Mouse (Mus musculus): ENCODE data around the gene Trappc2l. TPM values are rescaled to one million over a fixed set of nuclear protein-coding genes. Genes with fewer than 3 reads are reported as not detected.
"Not testable (repeated sequence)": the region's sequence is repeated elsewhere in the genome, so short reads cannot be mapped to it uniquely, and the experiment has no call there.

The Trappc2l gene
- polyA plus RNA-seq, 1 experiment from 2014 or later: 60.1 TPM

DNA sequence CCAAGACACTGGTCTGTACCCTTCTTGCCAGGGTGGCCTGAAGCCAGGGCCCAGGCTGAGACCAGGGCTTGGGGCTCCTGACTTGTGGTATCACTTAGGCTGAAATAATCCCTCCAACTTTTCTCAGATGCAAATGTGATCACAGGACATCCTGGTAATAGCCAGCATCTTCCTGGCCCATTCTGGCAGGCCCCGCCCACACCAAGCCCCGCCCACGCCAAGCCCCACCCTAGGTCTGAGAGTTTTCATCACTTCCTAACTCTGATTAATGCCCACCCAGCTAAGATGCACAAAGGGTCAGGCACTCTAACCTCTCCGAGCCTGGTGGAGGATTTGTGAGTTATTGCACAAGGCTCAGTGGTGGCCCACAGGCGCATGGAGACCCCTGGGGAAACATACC, 9.0 kb downstream of the Trappc2l start:
- H3K9me3 ChIP-seq (ENCODE audit: low read length): no peaks in the 10 kb centered on the region
- H3K9ac ChIP-seq (replicated peaks; ENCODE audit: low read length): no peak overlapping the region
- H3K27me3 ChIP-seq (ENCODE audit: insufficient read depth, low read length): no peaks in the 10 kb centered on the region
- H3K27ac ChIP-seq (ENCODE audit: low read length): no peak overlapping the region
- H3K4me2 ChIP-seq (replicated peaks; ENCODE audit: low read depth, low read length): no peak overlapping the region
- ATAC-seq (ENCODE audit: low FRiP score, low TSS enrichment): no peak
- WGBS: 23% methylated on average over 5 of the region's 5 CpGs
- no peaks in the 10 kb centered on the region for H3K36me3 ChIP-seq (ENCODE audit: insufficient read depth, low read length)
- H3K4me3 ChIP-seq (ENCODE audit: low read length): no peak overlapping the region
- H3K4me1 ChIP-seq (ENCODE audit: insufficient read depth, low read length): peaks cover 25% of the 10 kb centered on the region

DNA sequence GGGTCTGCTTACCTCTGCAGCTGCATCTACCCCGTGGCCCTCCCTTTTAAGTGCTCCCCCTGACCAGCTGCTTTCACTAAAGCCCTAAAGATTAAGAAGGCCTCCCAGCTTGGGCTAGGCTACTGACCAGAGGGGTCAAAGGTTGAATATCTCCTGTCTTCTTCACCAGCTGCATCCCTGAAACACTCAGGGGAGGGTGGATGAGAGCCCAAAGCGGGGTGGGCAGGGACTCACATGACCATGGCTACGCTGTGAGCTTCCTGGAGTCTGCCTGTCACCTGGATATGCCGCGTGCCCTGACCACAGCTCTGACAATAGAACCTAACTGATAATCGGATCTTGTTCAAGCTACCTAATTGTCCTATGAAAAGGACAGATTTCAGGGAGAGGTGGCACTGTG, 11.3 kb downstream of the Trappc2l start, which contains the start of gene Pabpn1l:
Pabpn1l (minus strand) TSS at position 13 of the 400 bp plus-strand sequence.
- no peaks in the 10 kb centered on the region for H3K36me3 ChIP-seq (ENCODE audit: insufficient read depth, low read length)
- H3K9me3 ChIP-seq (ENCODE audit: low read length): no peaks in the 10 kb centered on the region
- H3K9ac ChIP-seq (replicated peaks; ENCODE audit: low read length): no peak within 1 kb of the TSS
- no peak within 1 kb of the TSS for H3K4me3 ChIP-seq (ENCODE audit: low read length)
- no peak within 1 kb of the TSS for H3K4me2 ChIP-seq (replicated peaks; ENCODE audit: low read depth, low read length)
- 71% methylated on average over 6 of the region's 6 CpGs for WGBS
- H3K27me3 ChIP-seq (ENCODE audit: insufficient read depth, low read length): no peaks in the 10 kb centered on the region
- no peak within 1 kb of the TSS for H3K27ac ChIP-seq (ENCODE audit: low read length)
- ATAC-seq (ENCODE audit: low FRiP score, low TSS enrichment): no peak
- H3K4me1 ChIP-seq (ENCODE audit: insufficient read depth, low read length): peaks cover 25% of the 10 kb centered on the region

DNA sequence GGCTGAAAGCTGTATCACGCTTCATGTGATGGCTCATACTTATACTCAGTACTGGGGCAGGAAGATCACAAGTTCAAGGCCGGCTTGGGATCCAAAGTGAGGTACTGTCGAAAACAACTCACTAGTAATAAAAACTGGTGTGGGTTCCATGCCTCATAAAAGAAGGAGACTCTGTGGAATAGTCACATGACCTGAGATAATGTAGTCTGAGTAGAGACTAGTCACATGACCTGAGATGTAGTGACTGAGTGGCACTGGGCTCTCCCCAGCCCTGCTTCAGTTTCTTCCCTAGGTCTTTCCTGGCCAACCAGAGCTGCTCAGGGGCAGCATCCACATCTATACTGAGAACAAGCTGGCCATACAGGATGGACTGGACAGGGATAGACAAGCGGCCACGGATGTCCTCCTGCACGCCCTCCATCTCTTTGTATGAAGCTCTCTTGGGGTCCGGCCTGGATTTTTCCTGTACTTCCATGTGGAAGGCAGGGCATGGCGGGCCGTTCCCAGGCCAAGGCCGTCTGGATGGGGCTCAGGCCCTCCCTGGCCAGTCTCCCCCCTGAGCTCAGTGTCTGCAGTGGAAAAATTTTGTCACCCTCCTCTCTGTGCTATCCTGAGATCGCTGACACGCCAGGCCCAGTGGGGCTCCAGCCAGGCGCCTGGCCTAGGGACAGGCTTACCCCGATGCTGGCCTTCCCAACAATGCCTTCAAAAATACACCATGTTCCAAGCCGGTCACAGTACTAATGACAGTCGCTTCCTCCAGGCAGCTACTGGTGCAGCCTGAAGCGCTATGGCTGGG, 12.6 kb downstream of the Trappc2l start:
- Histone ChIP-seq H3K9me3 (ENCODE audit: low read length) (no peaks in the 10 kb centered on the region), H3K36me3 (ENCODE audit: insufficient read depth, low read length) (no peaks in the 10 kb centered on the region), H3K27ac (ENCODE audit: low read length) (no peak overlapping the region), H3K4me2 (replicated peaks; ENCODE audit: low read depth, low read length) (no peak overlapping the region), H3K4me1 (ENCODE audit: insufficient read depth, low read length) (peaks cover 20% of the 10 kb centered on the region), H3K27me3 (ENCODE audit: insufficient read depth, low read length) (no peaks in the 10 kb centered on the region), H3K4me3 (ENCODE audit: low read length) (no peak overlapping the region), H3K9ac (replicated peaks; ENCODE audit: low read length) (no peak overlapping the region)
- ATAC-seq (ENCODE audit: low FRiP score, low TSS enrichment): no peak
- 93% methylated on average over 17 of the region's 17 CpGs for WGBS

DNA sequence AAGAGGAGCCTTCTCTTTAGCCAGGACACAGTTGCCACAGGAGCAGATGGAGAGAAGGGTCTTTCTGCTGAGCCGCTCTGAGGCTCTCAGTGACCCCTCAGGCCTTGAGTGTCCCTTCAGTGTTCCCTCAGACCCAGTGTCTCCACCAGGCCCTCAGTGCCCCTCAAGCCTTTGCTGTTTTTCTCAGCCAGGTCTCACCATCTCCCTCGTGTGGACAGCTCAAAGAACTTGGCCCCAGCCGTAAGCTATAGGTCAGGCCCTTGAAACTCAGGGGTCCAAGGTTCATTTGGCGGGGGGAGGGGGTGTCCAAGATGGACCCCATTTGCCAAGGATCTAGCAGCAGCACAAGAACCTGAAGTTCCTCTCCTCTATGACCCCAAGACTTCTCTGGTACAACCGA, 13.2 kb downstream of the Trappc2l start:
- Histone ChIP-seq H3K9me3 (ENCODE audit: low read length) (no peaks in the 10 kb centered on the region), H3K36me3 (ENCODE audit: insufficient read depth, low read length) (no peaks in the 10 kb centered on the region), H3K4me1 (ENCODE audit: insufficient read depth, low read length) (peaks cover 20% of the 10 kb centered on the region), H3K27ac (ENCODE audit: low read length) (no peak overlapping the region), H3K9ac (replicated peaks; ENCODE audit: low read length) (no peak overlapping the region), H3K27me3 (ENCODE audit: insufficient read depth, low read length) (no peaks in the 10 kb centered on the region), H3K4me2 (replicated peaks; ENCODE audit: low read depth, low read length) (no peak overlapping the region), H3K4me3 (ENCODE audit: low read length) (no peak overlapping the region)
- WGBS: 66% methylated on average over 5 of the region's 5 CpGs
- ATAC-seq (ENCODE audit: low FRiP score, low TSS enrichment): no peak

DNA sequence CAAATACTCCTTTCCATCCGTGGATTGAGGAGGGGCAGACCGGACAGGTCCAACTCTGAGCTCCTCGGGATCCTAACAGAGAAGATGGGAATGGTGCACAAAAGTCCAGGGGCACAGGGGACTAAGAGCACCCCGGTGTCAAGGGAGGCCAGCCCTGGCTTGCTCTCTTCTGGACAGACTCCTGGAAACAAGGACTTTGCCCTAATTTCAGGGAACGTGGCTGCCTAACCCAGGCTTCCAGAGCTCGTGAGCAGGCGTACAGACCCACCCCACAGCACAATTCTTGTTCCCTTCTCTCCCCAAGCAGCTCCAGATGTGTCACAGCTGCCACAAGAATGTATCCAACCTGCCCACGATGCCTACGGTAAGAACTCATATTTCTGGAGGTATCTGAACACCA, 14.4 kb downstream of the Trappc2l start:
- Histone ChIP-seq H3K4me1 (ENCODE audit: insufficient read depth, low read length) (peaks cover 13% of the 10 kb centered on the region), H3K4me3 (ENCODE audit: low read length) (no peak overlapping the region), H3K4me2 (replicated peaks; ENCODE audit: low read depth, low read length) (no peak overlapping the region), H3K36me3 (ENCODE audit: insufficient read depth, low read length) (no peaks in the 10 kb centered on the region), H3K9ac (replicated peaks; ENCODE audit: low read length) (no peak overlapping the region), H3K27ac (ENCODE audit: low read length) (no peak overlapping the region), H3K9me3 (ENCODE audit: low read length) (no peaks in the 10 kb centered on the region), H3K27me3 (ENCODE audit: insufficient read depth, low read length) (no peaks in the 10 kb centered on the region)
- WGBS: 80% methylated on average over 9 of the region's 9 CpGs
- ATAC-seq (ENCODE audit: low FRiP score, low TSS enrichment): no peak

DNA sequence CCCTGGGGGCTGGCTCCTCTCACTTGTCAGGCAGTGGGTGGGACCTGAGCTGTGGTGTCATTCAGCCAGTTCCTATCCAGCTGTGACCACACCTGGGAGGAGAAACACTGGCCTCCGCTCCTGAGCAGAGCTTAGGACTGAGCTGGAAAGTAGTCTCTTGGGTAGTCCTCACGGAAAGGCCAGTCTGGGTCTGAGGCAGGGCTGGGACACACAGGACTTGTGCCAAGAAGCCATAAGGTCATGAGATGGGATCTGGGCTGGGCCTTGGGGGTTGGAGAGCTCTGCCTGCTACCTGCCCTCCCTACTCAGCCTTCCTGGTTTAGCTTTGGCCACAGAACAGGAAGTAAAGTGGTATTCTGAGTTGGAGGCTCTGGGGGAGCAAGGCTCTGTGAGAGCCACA, 15.5 kb downstream of the Trappc2l start:
- 78% methylated on average over 2 of the region's 2 CpGs for WGBS
- Histone ChIP-seq H3K4me3 (ENCODE audit: low read length) (no peak overlapping the region), H3K27ac (ENCODE audit: low read length) (no peak overlapping the region), H3K9me3 (ENCODE audit: low read length) (no peaks in the 10 kb centered on the region), H3K36me3 (ENCODE audit: insufficient read depth, low read length) (no peaks in the 10 kb centered on the region), H3K9ac (replicated peaks; ENCODE audit: low read length) (no peak overlapping the region), H3K4me2 (replicated peaks; ENCODE audit: low read depth, low read length) (no peak overlapping the region), H3K4me1 (ENCODE audit: insufficient read depth, low read length) (peaks cover 5% of the 10 kb centered on the region; the same call in 1 of the 2 replicates), H3K27me3 (ENCODE audit: insufficient read depth, low read length) (no peaks in the 10 kb centered on the region)
- no peak for ATAC-seq (ENCODE audit: low FRiP score, low TSS enrichment)

DNA sequence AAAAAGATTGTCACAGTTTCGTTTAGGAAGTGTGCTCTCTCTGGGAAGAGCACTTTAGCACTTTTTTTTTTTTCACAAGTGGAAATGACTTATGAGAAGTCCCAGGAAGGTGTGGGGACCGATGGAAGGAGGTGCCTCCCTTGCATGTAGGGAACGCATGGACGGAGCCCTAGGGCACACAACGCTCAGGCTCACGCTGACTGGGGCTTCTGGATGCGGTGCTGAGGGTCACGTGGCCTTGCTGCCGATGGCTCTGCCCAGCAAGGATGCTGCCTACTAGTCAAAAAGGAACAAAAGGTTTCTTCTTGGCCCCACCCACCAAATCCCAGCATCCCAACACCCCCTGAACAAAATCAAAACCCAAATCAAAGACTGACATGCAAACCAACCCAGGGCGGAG, 17.9 kb downstream of the Trappc2l start:
- Histone ChIP-seq H3K36me3 (ENCODE audit: insufficient read depth, low read length) (0 out of 2 replicates have a peak, but pooled peaks cover 3% of the 10 kb centered on the region), H3K27me3 (ENCODE audit: insufficient read depth, low read length) (no peaks in the 10 kb centered on the region), H3K9me3 (ENCODE audit: low read length) (no peaks in the 10 kb centered on the region), H3K4me2 (replicated peaks; ENCODE audit: low read depth, low read length) (no peak overlapping the region), H3K4me1 (ENCODE audit: insufficient read depth, low read length) (peaks cover 5% of the 10 kb centered on the region; the same call in 1 of the 2 replicates), H3K4me3 (ENCODE audit: low read length) (no peak overlapping the region), H3K27ac (ENCODE audit: low read length) (no peak overlapping the region), H3K9ac (replicated peaks; ENCODE audit: low read length) (no peak overlapping the region)
- ATAC-seq (ENCODE audit: low FRiP score, low TSS enrichment): no peak
- 37% methylated on average over 10 of the region's 10 CpGs for WGBS

DNA sequence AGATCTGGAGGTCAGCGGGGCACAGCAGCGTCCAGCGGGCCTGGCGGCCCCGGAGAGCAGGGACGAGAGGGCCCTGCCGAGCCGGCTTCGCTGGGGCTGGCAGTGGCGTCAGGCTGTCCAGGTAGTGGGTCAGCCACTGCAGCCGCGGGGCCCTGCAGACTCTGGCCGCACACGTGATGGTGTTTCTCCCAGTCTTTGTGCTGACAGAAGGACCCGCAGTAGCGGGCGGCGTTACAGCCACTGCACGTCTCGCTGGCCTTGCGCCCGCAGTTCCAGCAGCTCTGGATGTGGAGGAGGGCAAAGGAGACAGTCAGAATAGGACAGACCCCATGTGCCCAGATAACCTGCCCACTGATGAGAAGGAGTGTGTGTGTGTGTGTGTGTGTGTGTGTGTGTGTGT, 19.3 kb downstream of the Trappc2l start:
- H3K4me3 ChIP-seq (ENCODE audit: low read length): no peak overlapping the region; the same call in 1 of the 2 replicates
- H3K27me3 ChIP-seq (ENCODE audit: insufficient read depth, low read length): no peaks in the 10 kb centered on the region
- H3K36me3 ChIP-seq (ENCODE audit: insufficient read depth, low read length): 0 out of 2 replicates have a peak, but pooled peaks cover 3% of the 10 kb centered on the region
- peaks cover 11% of the 10 kb centered on the region for H3K4me1 ChIP-seq (ENCODE audit: insufficient read depth, low read length)
- H3K27ac ChIP-seq (ENCODE audit: low read length): no peak overlapping the region
- no peak overlapping the region; the same call in 1 of the 2 replicates for H3K9ac ChIP-seq (replicated peaks; ENCODE audit: low read length)
- H3K4me2 ChIP-seq (replicated peaks; ENCODE audit: low read depth, low read length): peak overlapping the region; percentile 31
- peak; percentile 43; the same call in 1 of the 2 replicates for ATAC-seq (ENCODE audit: low FRiP score, low TSS enrichment)
- WGBS: 49% methylated on average over 22 of the region's 22 CpGs
- H3K9me3 ChIP-seq (ENCODE audit: low read length): no peaks in the 10 kb centered on the region

DNA sequence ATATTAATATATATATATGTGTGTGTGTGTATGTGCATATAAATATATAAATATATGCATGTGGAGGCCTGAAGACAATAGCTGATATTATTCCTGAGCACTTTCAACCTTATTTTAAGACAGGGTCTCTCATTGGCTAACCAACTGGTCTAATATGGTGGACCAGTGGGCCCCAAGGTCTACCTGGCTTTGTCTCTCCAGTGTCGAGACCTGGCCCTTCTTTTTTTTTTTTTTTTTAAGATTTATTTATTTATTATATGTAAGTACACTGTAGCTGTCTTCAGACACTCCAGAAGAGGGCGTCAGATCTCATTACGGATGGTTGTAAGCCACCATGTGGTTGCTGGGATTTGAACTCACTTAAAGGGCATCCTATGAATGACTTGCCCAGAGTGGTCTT, 20.7 kb downstream of the Trappc2l start:
- H3K9ac ChIP-seq (replicated peaks; ENCODE audit: low read length); H3K27ac ChIP-seq (ENCODE audit: low read length); H3K27me3 ChIP-seq (ENCODE audit: insufficient read depth, low read length); ATAC-seq (ENCODE audit: low FRiP score, low TSS enrichment); H3K9me3 ChIP-seq (ENCODE audit: low read length); H3K4me2 ChIP-seq (replicated peaks; ENCODE audit: low read depth, low read length); H3K4me3 ChIP-seq (ENCODE audit: low read length); H3K36me3 ChIP-seq (ENCODE audit: insufficient read depth, low read length): not testable (repeated sequence)
- H3K4me1 ChIP-seq (ENCODE audit: insufficient read depth, low read length): peaks cover 11% of the 10 kb centered on the region
- 71% methylated on average over 3 of the region's 3 CpGs for WGBS

DNA sequence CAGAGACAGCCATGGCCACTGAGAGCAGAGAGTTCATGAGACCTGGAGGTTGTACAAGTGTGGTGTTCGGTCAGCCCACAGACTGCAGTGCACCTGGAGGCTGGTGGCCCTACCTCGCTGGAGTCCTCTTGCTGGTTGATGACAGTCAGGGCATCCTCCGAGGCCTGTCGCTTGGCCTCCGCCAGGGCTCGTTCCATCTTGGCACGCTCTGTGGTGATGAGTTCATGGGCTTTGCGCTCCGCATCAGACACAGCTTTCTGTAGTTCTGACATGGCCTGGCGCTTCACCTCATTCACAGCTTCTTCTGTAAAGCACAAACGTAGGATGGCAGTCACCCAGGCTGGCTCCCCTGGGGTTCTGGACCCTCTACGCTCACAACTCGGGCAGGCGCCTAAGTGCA, 21.8 kb downstream of the Trappc2l start:
- Histone ChIP-seq H3K9me3 (ENCODE audit: low read length) (no peaks in the 10 kb centered on the region), H3K36me3 (ENCODE audit: insufficient read depth, low read length) (0 out of 2 replicates have a peak, but pooled peaks cover 3% of the 10 kb centered on the region), H3K27me3 (ENCODE audit: insufficient read depth, low read length) (no peaks in the 10 kb centered on the region), H3K4me2 (replicated peaks; ENCODE audit: low read depth, low read length) (no peak overlapping the region), H3K9ac (replicated peaks; ENCODE audit: low read length) (no peak overlapping the region), H3K4me1 (ENCODE audit: insufficient read depth, low read length) (peaks cover 11% of the 10 kb centered on the region), H3K27ac (ENCODE audit: low read length) (no peak overlapping the region), H3K4me3 (ENCODE audit: low read length) (no peak overlapping the region)
- ATAC-seq (ENCODE audit: low FRiP score, low TSS enrichment): no peak
- WGBS: 89% methylated on average over 14 of the region's 14 CpGs
